Mouse (Mus musculus) T-cell, adult 2 months (primary cell): Measurements from ENCODE around the gene Ank3.

Source experiments
- DNase-seq: peaks from one replicate; pipeline ENCODE4 v3.0.0; 2022; ENCODE audit warnings: low spot score

Gene Ank3

DNA sequence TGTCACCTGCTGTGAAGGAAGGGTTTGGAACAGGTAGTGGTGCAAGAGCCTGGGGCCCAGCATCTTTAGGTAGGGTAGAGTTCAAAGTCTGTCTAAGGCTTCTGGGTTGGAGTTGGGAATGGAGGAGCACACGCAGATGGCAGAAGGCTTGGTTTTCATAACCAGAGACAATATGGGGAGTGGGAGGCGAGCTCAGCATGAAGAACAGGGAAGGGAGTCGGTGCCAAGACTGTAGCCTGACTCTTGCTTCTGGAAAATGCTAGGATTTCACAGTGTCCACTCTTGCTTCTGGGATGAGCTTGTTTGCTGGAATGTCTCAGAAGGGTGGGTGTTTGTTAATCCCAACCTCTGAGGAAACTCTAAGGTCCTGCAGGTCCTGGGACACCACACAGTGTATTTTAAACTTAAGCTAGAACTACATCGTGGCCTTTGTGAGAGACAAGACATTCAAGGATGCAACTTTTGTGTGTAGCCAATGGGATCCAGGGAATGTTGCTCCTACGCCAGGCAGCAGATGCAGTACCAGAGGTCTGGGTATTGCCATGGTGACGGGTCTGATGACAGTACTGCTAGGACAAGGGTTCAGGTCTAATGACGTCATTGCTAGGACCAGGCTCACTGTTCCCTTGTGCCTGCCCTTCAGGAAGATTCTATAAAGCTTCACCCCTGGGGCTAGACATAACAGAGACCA, 222.3 kb downstream of the Ank3 start:
- no peak for DNase-seq

DNA sequence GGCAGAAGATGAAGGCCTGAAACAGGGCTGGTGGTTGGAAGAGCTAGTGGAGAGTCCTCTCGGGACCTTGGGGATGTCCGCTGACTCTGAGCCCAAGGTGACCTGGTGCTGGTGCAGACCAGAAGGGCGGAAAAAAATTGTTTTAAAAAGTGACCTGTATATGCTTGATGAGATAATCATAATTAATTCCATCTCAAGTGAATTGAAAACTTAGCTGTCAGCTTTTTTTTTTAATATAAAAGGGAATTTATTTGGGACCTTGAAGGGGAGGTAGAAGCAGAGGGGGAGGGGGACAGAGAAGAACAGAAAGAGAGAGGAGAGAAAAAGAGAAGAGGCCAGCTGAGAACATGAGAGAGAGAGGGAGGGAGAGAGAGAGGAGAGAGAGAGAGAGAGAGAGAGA, 229.2 kb downstream of the Ank3 start:
- no peak for DNase-seq

GRCm38 (mm10) chr10:69628743-69629142, 230.2 kb downstream of the Ank3 start:
- DNase-seq, result no peak

DNA sequence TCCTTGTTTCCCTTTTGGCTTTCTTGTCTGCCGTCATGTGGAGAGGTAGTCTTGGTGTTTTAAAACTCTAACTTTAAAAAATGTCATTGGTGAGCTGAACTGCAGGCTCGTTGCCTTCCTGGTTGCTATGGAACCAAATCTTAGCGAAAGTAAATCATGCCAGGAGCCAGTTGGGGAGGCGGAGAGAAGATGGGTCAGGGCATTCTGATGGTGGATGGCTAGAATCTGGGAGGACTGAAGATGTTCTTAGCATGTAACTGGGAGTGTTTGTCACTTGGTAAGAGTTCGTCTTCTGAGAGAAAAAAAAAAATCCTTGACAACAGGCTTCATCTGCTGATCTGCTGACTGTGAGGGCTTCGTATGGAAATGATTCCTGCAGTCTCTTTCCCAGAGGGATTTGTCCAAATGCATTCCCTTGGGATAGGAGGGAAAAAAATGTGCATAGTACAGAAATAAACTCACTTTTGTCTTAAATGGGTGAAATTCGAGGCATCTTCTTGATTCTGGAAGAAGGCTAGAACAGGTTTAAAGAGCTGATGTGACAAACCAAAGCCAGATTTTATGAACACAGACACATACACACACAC, 232.3 kb downstream of the Ank3 start:
- DNase-seq, result no peak

DNA sequence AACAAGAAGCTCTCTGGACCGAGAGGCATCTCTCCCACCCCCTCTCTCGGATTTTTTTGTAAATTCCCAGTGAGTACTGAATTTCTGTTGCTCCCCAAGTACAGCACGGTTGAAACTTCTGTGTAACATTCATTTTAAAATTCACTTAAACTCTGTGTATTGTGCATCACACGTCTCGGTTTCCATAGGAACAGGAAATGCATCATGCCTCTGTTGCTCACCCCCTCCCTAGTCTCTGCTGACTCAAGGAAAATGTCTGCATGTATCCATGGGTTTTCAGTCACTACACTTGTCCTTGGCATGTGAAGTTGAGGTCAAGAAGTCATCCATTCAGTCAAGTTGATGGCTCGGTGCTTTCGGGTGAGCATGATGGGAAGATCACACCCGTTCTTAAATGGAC, 234.3 kb downstream of the Ank3 start:
- DNase-seq, result no peak

GRCm38 (mm10) chr10:69634891-69635290, 236.3 kb downstream of the Ank3 start:
- DNase-seq, result no peak

DNA sequence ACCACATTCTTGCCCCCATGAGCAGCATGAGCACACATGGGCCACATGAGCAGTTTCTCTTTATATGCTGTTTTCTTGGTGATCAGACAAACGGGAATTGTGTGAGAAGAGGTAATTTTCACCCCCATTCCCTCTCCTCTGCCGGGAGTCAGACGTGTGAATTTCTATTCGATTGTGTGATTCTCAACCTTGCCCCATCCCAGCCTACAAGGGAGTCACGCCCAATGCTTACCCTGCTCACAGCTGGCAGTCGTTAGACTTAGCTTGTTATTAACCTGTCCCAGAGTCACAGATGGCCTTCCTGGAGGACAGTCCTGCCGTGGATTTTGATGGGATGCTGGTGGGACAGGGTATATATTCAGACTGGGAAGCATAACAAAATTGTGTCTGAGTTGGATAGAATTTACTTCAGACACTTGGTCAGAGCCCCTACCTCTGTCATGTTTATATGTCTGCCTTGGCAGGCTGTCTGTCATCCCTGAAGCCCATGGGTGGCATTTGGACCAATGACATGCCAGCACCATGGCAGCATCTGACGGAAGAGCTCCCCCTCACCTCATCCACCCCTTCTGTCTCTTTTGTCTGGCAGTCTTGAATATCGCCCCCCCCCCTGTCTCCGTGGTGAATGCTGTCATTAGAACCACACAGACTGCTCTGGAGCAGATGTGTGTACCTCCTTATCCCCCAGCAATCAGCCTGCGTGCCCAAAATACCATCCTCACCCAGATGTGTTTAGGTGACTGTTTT, 237.5 kb downstream of the Ank3 start:
- no peak for DNase-seq

DNA sequence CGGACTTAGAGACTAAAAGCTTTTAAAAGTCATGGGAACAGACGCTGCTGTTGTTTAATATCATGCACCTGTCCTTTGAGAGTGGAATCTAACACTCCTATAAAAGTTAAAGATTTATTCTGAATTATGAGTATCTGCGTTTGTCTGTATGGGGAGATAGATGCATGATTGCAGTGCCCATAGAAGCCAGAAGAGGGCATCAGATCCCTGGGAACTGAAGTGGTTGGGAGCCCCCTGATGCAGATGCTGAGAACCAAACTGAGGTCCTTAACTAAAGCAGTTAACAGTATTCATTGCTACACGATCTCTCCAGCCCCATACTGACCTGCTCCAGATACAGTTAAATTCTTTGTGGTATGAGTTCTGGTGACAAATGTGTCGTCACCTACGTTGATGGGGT, 240.6 kb downstream of the Ank3 start:
- no peak for DNase-seq

GRCm38 (mm10) chr10:69640617-69641016, 242.0 kb downstream of the Ank3 start:
- DNase-seq, result no peak

DNA sequence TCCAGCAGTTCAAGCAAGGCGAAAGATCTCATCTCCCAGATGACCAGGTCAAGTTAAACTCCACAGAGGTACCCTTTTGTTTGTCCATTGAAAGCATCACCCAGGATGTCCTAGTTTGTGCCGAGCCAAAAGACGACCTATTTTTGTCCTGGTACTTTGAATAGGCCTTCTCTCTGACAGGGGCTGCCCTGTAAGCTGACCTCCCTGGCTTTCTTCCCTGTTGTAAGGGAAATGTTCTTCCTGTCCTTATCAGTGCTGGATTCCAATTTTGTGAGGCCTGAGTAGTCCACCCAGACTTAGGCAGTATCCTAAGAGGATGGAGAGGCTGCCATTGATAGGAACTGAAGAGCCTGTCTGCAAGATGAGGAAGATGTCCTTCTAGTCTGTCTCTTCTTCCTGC, 244.9 kb downstream of the Ank3 start:
- no peak for DNase-seq

DNA sequence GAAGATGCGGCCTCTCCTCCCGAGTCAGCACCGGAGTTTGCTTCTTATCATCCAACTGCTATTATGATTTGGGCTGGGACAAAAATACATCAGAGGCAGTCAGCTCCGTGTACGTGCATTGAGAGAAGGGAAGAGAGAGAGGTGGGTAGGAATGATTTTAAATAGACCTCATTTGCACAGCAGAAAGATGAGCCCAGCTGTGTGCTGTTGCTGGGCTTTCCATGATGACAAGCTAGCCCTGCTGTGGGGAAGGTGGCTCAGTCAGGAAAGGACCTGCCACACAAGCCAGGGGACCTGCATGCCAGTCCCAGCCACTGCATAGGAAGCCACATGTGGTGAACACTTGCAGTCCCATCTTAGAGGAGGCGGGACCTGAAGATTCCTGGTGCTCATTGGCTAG, 245.4 kb downstream of the Ank3 start:
- DNase-seq, result no peak

- no peak for DNase-seq
These were observed 246.8 kb downstream of the Ank3 start for GRCm38 (mm10) chr10:69645311-69645802.

DNA sequence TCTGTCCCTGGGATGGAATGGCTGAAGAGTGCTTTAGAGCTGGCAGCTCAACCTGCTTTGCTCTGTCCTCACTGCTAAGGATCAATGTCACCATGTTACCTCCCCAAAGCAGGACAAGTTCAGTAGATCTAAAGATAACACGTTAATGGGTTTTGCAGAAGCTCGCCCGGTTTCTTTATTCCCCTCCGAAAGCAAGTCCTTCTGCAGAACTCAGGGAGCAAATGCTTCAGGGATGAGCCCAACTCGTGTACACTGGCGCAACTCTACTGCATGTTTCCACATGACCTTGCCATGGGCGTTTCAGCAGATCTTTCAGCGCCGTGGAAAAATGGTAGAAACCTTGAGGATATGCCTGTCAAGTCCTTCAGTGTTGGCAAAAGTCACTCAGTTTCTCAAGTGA, 247.4 kb downstream of the Ank3 start:
- no peak for DNase-seq

DNA sequence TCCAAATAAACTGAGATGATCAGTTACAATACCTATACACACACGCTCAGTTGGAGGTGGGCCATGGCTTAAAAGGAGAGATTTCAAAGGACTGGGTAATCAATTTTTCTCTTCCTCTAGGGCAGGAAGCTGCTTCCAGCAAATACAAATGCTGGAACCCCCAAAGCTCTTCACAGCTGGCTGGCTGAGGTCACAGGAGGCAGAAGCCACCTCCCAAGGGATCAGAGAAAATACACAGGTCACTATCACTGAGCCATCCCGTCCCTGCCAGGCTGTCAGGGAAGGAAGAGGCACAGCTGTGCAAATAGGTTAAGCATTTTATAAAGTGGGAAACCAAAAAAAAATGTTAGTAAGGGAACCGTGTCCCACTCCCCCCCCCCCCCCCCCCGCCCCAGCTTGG, 251.5 kb downstream of the Ank3 start:
- DNase-seq, result no peak

DNA sequence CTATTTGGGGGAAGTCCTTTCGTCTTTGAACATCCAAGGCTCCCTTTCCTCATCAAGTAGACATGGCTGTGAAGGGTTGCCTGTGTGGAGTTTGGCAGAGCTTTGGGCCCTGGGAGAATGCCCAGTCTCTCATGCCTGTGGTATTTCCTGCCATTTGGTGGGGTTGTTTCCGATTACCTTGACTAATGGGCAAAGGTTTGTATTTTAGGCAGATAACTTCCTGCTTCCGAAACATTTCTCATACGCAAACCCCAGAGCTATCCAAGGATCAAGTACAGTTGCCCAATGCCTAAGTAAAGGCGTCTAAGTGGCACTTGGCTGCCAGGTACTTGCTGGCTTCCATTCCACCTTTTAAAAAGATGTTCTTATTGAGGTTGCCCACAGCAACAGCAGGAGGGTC, 254.1 kb downstream of the Ank3 start:
- no peak for DNase-seq

GRCm38 (mm10) chr10:69653121-69653677, 254.6 kb downstream of the Ank3 start:
- no peak for DNase-seq

- DNase-seq, result no peak
These were observed 255.6 kb downstream of the Ank3 start for GRCm38 (mm10) chr10:69654176-69654575.

DNA sequence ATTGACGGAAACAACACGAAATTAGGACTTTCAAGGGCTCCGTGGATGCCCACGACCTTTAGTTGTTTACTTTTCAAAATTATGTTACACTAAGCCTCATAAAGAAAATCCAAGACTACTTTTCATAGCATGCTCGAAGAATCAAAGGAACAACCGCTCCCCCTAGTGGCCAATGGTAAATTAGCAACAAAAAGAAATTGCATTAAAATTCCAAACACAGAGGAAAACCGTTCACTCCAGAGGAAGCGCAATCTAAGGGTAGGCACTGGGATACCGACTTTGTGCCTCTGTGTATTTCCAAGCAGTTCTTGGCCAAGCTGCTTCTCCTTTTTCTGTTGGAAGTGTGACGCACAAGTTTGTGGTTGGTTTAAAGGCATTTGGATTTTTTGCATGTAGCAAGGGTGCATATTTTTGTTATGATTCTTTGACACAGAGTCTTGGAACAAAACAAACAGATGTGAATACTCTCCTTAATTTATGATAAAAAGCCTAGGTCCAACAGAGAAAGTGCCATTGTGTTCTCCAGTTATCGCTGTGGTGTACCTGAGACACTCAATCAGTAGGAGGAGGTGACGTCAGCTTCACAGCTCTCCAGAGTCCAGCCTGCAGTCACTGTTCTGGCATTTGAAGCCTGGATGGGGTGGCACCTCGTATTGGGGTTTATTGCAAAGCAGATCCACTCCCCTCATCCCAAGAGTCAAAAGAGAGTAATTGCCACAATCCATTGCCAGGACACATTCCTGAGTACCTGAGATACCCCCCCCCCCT, 256.5 kb downstream of the Ank3 start:
- no peak for DNase-seq

GRCm38 (mm10) chr10:69656321-69656720, 257.7 kb downstream of the Ank3 start:
- peak; percentile 16 for DNase-seq

GRCm38 (mm10) chr10:69659818-69660217, 261.2 kb downstream of the Ank3 start:
- DNase-seq, result no peak

DNA sequence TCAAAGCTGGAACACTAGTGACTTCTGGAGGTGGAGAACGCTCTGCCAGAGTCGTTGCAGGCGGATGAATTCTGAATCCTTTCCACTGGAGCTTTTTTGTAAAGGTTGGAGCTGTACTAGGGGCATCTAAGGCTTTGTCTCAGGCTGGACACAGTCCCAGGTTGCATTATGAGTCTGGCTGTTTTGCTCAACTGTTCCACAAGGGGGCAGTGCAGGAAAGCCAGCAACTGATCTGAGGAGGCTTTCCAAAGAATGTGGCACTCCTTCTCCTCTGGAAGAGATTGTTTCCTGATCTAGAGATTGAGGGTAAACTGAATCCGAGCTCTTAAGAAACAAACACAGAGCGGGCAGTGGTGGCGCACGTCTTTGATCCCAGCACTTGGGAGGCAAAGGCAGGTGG, 263.8 kb downstream of the Ank3 start:
- no peak for DNase-seq

- DNase-seq, result no peak
These were observed 268.9 kb downstream of the Ank3 start for GRCm38 (mm10) chr10:69667482-69667881.
